Mouse (Mus musculus): Measurements from ENCODE around the gene Cyp1a2. TPM values are rescaled to one million over a fixed set of nuclear protein-coding genes. Genes with fewer than 3 reads are reported as not detected.

The Cyp1a2 gene
- total RNA-seq, 2 experiments from 2014 or later, result 0.20 TPM; not detected in 1

- DNase-seq (ENCODE audit: low spot score in 2 of 2), result no peak
Observed at GRCm38 (mm10) chr9:57627191-57627590, 56.3 kb downstream of the Cyp1a2 start.

Other genes with a start within 250 kb of the Cyp1a2 start
- 10 to 100 TPM; 15.0 to 18.0 TPM for gene Ppcdc, start 243.6 kb downstream of the Cyp1a2 start, total RNA-seq (2021)
- 10 to 100 TPM in 1 of 2 experiments, 1 to 10 TPM in 1; 7.5 to 13.7 TPM for gene Scamp5, start 215.6 kb downstream of the Cyp1a2 start, total RNA-seq (2021)
- 1 to 10 TPM; 1.2 to 1.7 TPM for gene Rpp25, start 179.7 kb downstream of the Cyp1a2 start, total RNA-seq (2021)
- 100 to 1,000 TPM; 514 to 860 TPM for gene Cox5a, start 162.4 kb downstream of the Cyp1a2 start, total RNA-seq (2021)
- gene Fam219b, start 146.2 kb downstream of the Cyp1a2 start, total RNA-seq (2021), result 10 to 100 TPM; 21.4 to 26.4 TPM
- 10 to 100 TPM; 34.7 to 36.8 TPM for gene Mpi, start 130.9 kb downstream of the Cyp1a2 start, total RNA-seq (2021)
- 10 to 100 TPM; 51.3 to 61.9 TPM for gene Scamp2, start 122.8 kb downstream of the Cyp1a2 start, total RNA-seq (2021)
- 10 to 100 TPM; 12.3 to 13.6 TPM for gene Ulk3, start 94.3 kb downstream of the Cyp1a2 start, total RNA-seq (2021)
- gene Cplx3, start 77.4 kb downstream of the Cyp1a2 start, total RNA-seq (2021), result not detected
- not detected for gene Lman1l, start 62.9 kb downstream of the Cyp1a2 start, total RNA-seq (2021)
- 10 to 100 TPM; 62.2 to 89.1 TPM for gene Csk, start 30.1 kb downstream of the Cyp1a2 start, total RNA-seq (2021)
- 1 to 10 TPM in 1 of 2 experiments, under 1 TPM in 1; 0.17 to 1.0 TPM for gene Cyp1a1, start 4.2 kb upstream of the Cyp1a2 start, total RNA-seq (2021)
- gene Edc3, start 24.8 kb upstream of the Cyp1a2 start, total RNA-seq (2021), result 1 to 10 TPM; 7.1 to 8.7 TPM
- 10 to 100 TPM; 63.6 to 74.9 TPM for gene Clk3, start 82.2 kb upstream of the Cyp1a2 start, total RNA-seq (2021)
- gene Arid3b, start 153.1 kb upstream of the Cyp1a2 start, total RNA-seq (2021), result 1 to 10 TPM; 5.4 to 7.1 TPM
- gene Ubl7, start 227.3 kb upstream of the Cyp1a2 start, total RNA-seq (2021), result 10 to 100 TPM; 66.7 to 73.4 TPM

Data from adrenal gland, adult 18-20 months (tissue).